Mouse (Mus musculus) left cerebral cortex, adult 11 months (tissue): ENCODE measurements around the gene Pnkp.
"Not testable (repeated sequence)": the region's sequence is repeated elsewhere in the genome, so short reads cannot be mapped to it uniquely, and the experiment has no call there.

Experiments used
- DNase-seq: peaks from one replicate; pipeline ENCODE4 v3.0.0; 2022; ENCODE audit warnings: low spot score

Pnkp gene

DNA sequence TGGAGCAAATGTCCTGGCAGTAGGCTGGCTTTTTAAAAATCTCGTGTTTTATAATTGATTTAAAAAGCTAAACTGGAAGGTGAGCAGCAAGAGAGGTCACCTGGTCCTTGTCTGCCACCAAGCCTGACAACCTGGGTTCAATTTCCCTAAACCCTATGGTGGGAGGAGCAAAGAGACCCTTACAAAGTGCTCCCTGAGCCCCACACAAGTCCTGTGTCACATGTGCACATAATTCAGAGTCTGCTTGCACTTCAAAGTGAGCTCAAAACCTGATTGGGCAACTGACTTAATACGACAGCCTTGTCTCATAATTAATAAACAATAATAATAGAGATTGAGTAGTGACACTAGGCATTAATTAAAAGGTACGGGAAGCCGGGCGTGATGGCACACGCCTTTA lies 13.7 kb downstream of the Pnkp start:
- DNase-seq: no peak

GRCm38 (mm10) chr7:44871181-44871580 lies 14.2 kb downstream of the Pnkp start:
- no peak for DNase-seq

DNA sequence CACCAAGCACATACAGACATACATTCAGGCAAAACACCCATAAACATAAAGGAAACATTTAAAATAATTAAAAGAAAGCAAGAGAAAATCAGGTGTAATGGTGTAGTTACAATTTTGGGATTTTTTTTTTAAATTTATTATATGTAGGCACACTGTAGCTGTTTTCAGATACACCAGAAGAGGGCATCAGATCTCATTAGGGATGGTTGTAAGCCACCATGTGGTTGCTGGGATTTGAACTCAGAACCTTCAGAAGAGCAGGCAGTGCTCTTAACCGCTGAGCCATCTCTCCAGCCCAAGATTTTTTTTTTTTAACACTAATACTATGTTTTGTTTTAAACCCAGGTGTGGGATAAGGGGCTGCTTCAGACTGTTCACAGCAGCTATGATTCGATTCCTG lies 14.8 kb downstream of the Pnkp start:
- not testable (repeated sequence) for DNase-seq

DNA sequence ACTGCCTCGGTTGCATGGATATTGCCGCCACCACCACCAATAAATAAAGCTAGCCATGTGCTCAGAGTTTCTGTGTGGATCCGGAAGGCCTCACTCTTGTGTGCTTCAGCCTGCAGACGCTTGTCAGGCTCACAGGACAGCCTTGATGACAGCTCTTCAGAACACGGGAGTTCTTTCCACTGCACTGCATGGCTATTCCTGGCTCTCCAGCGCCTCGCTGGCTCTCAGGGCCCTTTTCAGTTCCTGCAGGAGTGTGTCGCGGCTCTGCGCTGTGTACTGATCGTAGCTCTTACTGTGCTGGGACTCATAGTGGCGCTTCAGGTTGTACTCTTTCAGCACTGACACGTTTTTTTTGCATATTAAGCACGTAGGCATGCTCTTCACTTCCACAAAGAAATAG lies 20.9 kb downstream of the Pnkp start:
- no peak for DNase-seq

DNA sequence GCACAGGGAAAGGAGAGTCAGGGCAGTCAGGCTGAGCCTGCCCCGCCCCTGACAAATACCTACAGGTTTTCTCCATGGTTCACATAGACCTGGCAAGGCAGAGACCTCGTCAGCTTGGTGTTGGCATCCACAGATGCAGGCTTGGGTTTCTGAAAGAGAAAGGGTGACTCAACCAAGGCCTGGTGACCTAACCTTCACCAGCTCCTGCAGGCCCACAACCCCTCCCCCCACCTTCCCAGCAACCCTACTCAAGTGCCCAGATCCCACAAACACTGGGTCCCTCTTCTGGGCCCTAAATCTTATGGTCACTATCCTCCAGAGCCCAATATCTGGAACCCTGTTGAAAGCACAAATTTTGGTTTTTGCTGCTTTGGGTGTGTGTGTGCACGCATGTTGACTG lies 26.1 kb downstream of the Pnkp start:
- DNase-seq: no peak

- DNase-seq: no peak
These were observed 27.7 kb downstream of the Pnkp start for GRCm38 (mm10) chr7:44884637-44885036.

DNA sequence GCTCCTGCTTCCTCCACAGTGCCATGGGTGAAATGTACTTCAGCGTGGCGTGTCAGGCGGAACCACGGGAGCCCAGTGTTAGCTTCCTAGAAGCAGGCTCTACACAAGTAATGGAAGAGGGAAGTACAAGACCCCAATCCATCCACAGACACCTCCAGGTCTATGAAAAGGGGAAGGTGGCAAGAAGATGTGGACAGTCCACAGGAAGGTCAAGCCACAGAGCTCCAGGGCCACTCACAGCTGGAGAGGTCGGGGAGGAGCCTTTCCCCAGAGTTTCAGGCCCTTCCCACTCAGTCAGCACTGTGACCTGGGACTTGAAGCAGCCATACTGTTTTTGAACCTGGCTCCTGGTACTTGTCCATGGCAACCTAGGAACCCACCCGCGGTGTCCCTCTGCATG lies 30.0 kb downstream of the Pnkp start:
- no peak for DNase-seq

DNA sequence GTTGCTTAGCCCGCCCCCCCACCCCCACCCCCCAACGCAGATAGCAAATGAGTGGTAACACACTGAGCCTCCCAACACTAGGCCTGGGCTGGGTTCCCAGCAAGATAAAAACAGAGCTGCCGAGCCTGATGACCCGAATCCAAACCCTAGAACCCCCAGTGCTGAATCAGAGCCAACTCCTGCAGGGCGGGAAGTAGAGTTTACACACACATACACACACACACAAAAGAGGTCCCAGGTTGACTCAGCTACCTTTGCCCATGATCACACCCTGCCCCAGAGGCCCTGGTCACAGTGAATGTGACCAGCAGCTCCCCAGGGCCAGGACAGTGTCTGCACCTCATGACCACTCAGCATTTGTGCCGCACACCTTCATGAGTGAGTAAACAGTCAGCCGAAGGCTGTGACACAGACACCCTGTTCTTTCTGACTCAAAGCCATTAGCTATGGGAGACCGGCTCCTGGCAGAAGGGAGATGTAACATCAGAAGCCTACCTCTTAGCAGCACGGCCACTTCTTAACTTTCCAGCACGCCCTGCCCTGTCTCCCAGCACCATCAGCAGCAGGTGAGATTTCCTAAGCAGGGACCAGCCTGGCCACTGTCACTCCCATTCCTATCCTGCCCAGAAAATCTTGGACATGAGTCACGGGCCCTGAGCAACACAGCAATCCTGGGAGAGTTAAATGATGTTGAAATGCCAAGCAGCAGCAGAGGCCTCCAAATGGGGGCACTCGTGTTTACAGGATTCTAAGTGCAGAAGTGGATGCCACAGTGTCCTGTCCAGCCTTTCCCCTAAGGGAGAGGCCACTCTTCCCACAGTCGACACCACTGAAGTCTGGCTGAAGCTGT lies 31.5 kb downstream of the Pnkp start:
- DNase-seq: no peak

DNA sequence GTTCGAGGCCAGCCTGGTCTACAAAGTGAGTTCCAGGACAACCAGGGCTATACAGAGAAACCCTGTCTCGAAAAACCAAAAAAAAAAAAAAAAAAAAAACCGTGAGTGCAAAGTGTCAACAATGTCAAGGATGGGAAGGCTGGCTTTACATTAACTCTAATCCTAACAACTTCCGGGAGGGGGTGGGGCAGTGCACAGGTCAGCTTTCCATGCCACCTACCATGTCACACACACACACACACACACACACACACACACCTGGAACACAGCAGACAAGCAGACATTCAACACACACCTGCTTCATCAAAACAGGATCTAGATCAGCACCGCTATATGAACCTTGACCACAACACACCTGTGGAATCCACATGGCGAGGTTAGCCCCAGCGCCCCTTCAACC lies 33.2 kb downstream of the Pnkp start:
- DNase-seq: no peak

GRCm38 (mm10) chr7:44890737-44891136 lies 33.8 kb downstream of the Pnkp start:
- no peak for DNase-seq

DNA sequence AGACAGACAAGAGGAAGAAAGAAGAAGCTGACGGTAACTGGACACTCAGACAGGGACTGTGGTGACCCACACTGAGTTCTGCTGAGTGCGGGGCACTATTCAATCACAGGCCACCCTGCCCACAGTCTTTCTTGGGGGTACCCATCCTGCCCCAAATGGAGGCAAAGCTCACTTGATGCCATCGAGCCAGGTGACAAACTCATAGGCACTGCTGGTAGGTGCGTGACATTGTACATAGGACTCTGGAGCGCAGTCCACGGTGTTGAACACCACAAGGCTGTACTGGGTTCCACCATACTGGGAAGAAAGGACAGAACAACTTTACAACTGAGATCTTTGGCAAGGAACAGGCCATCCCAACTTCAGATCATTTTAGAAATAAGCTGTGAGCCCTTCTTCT lies 34.7 kb downstream of the Pnkp start:
- DNase-seq: no peak

GRCm38 (mm10) chr7:44892276-44892921 lies 35.5 kb downstream of the Pnkp start, which contains the start of gene Med25:
Gene Med25, minus strand, starts transcription at chr7:44892712.
- peak; percentile 94 for DNase-seq

DNA sequence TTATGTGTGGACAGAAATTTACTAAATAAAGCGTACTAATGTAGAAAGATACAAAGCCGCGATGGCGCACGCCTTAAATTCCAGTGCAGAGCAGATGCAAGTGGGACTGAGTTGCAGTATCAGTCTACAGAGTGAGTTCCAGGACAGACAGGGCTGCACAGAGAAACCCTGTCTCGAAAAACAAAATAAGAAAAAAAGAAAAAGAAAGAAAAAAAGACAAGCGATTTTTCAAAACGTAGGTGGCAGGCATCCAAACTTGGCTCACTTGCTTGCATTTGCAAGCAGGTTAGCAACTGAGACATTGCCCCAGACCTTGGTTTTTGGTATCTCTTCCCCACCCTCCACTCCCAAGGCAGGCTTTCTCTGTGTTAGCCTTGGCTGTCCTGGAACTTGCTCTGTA lies 36.3 kb downstream of the Pnkp start:
- no peak for DNase-seq

- DNase-seq: no peak
These were observed 37.2 kb downstream of the Pnkp start for GRCm38 (mm10) chr7:44894175-44894574.

- no peak for DNase-seq
These were observed 38.3 kb downstream of the Pnkp start for GRCm38 (mm10) chr7:44895206-44895592.

- peak; percentile 92 for DNase-seq
These were observed 38.9 kb downstream of the Pnkp start, which contains the start of gene Fuz for GRCm38 (mm10) chr7:44895593-44896434. Gene Fuz, plus strand, starts transcription at chr7:44896079.

DNA sequence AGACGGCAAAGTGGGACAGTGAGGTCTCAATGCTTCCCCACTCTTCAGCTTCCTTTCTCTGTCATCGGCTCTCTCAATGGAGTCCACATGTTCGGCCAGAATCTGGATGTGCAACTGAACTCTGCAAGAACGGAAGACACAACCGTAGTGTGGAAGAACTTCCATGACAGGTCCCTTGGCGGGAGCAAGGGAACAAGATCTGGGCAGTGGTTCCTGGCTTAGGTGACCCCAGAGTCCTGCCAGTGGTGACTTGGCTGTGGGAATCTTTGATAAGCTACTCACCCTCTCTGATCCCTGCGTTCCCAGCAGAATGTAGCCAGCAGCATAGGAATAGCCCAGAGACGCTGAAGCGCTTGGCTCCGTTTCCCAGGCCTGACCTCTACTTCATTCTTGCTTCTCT lies 39.6 kb downstream of the Pnkp start:
- DNase-seq: no peak

- no peak for DNase-seq
These were observed 41.7 kb downstream of the Pnkp start for GRCm38 (mm10) chr7:44898607-44899006.

DNA sequence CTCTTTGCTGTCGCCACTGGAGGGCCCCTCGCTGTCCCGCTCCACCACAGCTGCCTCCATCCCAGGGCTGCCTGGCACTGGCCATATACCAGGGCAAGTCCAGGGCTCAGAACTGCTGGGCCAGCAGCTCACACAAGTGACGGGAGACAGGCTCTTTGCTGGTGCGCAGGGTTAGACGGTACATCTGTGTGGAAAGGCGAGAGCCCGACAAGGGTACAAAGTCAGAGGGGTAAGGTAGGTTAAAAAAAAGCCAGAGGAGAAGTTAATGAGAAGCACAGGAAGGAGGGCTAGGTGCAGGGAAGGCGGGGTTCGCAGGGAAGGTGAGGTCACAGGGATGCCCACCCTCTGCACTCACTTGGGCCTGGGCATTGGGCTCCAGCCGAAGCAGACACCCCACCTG lies 43.7 kb downstream of the Pnkp start:
- DNase-seq: no peak

GRCm38 (mm10) chr7:44901230-44901722 lies 44.3 kb downstream of the Pnkp start:
- no peak for DNase-seq

- DNase-seq: no peak
These were observed 48.5 kb downstream of the Pnkp start for GRCm38 (mm10) chr7:44905430-44905829.

DNA sequence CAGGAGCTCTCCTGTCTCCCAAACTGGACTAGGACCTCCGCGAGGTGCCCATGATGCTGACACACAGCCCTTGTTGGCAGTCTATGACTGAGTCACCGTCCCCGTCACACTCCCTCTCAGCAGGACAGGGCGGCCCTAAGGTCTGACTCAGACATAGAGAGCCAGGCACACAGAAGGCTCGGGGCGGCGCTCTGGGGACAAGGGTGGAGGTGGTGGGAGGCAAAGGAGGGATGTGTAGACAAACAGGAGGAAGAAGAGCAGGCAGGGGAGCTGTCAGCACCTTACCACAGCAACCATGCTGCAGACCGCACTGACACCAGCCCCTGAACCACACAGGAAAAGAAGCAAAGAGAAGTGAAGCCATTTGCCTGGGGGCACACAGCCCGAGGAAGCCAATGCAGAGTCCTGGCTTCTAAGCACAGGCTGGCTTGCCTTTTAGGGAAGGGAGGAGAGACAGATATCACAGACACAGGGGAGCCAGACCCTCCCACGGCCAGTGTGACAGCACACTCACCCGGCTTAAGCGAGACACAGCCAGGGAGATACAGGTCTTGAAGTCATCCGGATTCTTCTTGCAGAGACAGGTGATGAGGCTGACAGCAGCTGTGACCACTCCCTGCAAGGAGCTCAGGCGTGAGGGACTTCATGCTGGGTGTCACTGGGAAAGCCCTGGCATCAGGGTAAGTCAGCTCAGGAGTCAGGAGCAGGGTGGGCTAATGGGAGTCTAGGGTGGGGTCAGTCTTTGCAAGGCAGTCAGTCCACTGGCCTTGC lies 52.0 kb downstream of the Pnkp start:
- no peak for DNase-seq
